Mouse (Mus musculus): ENCODE results near the gene Cbx1.
A peak's percentile ranks its signal among the peaks of the same experiment; 100 is the strongest.
"Not testable (repeated sequence)": the region's sequence is repeated elsewhere in the genome, so short reads cannot be mapped to it uniquely, and the experiment has no call there.

The Cbx1 gene

GRCm38 (mm10) chr11:96776068-96776467 is 12.9 kb upstream of the Cbx1 start:
- DNase-seq = no peak

DNA sequence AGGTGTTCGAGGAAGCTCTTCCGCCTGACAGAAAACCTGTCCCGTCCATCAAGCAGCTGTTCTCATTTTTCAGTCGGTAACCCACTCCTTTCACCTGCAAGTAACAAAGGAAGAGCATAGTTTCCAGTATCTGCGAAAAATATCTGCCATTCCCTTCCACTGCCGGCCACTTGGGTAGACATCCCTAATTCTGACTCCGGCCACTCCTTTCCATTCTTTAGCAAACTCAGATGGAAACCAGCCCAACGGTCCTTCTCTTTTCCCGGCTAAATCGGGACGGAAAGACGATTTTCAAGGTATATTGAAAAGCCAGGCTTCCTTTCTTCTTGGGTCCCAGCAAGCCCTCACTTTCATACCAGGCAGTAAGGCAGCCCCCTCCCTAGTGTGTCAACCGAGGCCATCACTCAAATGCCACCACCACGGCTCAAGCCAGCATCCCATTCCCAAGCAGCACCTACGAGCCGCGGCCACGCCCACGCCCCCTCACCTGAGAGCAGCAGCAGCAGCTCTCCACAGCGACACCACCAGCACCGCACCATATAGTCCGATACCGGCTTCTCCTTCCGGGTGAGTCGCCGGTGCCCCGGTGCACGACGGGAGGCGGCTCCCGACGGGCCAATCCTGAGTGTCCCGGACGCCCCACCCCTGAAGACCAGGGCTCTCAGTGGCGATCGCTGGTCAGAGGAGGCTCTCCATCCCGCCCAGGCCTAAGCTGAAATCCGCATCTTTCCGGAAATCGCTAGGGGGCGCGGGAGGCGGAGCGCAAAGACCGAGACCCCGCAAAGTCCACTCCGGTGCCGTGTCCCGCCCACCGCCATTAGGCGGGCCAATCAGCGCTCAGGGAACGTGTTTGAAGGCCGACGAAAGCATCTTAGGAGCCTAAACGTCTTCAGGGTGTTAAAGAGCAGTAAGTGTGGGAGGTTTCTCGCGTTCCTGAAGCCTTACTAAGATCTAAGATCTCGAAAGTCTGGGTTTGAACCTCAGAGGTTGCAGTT is 11.7 kb upstream of the Cbx1 start, which contains the start of gene Snx11:
TSS of gene Snx11 (minus strand) at position 592 of the 995 bp plus-strand sequence.
- DNase-seq = peak; percentile 100

DNA sequence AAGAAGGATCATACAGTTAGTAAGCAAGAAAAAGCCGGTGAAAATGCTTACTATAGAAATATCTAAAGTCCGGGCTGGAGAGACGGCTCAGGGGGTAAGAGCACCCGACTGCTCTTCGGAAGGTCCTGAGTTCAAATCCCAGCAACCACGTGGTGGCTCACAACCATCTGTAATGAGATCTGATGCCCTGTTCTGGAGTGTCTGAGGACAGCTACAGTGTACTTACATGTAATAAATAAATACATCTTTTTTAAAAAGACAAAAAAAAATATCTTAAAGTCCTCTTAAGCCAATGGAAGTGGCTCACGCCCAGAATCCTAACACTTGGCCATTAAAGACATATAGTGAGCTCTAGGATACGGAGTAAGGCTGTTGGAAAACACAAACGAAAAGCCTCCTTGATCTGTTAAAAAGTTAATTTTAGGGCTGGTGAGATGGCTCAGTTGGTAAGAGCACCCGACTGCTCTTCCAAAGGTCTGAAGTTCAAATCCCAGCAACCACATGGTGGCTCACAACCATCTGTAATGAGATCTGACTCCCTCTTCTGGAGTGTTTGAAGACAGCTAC is 10.8 kb upstream of the Cbx1 start:
- DNase-seq = not testable (repeated sequence)

GRCm38 (mm10) chr11:96780306-96780705 is 8.6 kb upstream of the Cbx1 start:
- DNase-seq = no peak

- no peak for DNase-seq
These were observed 7.5 kb upstream of the Cbx1 start for GRCm38 (mm10) chr11:96781425-96781824.

DNA sequence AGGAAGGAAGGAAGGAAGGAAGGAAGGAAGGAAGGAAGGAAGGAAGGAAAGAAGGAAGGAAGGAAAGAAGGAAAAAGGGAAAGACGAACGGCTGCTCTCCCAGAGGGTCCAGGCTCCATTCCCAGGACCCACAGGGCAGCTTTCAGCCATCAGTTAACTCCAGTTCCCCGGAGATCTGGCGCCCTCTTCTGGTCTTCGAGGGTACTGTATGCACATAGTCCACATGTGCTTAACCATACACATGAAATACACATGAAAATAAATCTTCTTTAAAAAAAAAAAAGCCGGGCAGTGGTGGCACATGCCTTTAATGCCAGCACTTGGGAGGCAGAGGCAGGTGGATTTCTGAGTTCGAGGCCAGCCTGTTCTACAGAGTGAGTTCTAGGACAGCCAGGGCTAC is 4.1 kb upstream of the Cbx1 start:
- DNase-seq = peak; percentile 80

DNA sequence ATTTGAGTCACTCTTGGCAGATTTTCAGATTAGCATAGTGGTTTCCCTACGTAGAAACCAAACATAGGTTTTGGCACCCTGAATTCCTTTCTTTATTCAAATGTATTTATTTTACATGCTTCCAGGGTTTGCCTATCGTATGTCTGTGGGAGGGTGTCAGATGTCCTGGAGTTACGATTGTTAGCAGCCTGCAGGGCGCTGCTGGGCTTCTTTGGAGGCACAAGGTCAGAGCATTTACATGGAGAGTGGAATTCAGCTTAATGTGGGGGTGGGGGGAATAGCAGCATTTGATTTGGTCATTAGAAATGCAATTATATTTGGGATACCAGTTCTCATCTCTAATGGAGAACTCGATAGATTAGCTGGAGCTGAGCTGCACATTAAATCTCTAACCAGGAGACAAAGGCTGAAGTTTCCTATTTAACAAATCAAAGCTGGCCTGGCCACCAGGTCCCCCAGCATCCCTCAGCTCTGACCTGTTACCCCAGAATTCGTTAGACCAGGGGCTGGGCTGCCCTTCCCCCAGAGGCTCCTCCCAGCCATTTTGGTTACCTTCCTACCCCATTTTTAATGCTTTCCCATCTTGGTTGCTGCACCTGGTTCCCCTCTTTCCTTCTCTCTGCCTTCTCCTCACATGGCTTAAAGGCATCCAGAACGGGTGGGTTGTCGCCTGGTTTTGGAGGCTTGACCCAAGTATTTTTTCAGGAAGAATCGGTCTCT is 2.0 kb upstream of the Cbx1 start:
- DNase-seq = no peak

GRCm38 (mm10) chr11:96789990-96790389 is 1.1 kb downstream of the Cbx1 start:
- DNase-seq = no peak

GRCm38 (mm10) chr11:96790681-96791080 is 1.8 kb downstream of the Cbx1 start:
- DNase-seq = no peak

DNA sequence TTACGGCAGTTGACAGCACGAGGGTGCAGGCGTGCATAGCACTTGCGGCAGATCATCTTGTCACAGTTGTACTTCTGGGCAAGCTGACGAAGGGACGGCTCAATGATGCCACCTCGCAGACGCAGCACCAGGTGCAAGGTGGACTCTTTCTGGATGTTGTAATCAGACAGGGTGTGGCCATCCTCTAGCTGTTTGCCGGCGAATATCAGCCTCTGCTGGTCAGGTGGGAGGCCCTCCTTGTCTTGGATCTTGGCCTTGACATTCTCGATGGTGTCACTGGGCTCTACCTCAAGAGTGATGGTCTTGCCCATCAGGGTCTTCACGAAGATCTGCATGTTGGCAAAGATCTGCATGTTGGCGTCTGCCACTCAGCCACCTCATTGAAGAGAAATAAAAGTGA is 6.6 kb downstream of the Cbx1 start:
- DNase-seq = no peak

DNA sequence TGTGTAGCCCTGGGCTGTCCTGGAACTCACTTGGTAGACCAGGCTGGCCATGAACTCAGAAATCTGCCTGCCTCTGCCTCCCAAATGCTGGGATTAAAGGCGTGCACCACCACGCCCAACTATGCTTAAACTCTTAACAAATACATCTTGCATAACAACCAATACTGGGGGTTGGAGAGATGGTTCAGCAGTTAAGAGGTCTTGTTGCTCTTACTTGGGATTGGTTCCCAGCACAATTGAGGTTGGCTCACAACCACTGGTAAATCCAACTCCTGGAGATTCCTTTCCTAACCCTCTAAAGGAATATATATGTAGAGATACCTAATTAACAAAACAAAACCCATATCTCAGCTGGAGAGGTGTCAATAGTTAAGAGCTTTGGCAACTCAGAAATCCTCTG is 7.2 kb downstream of the Cbx1 start:
- DNase-seq = no peak

- DNase-seq = peak; percentile 19
These were observed 7.7 kb downstream of the Cbx1 start for GRCm38 (mm10) chr11:96796586-96796985.

DNA sequence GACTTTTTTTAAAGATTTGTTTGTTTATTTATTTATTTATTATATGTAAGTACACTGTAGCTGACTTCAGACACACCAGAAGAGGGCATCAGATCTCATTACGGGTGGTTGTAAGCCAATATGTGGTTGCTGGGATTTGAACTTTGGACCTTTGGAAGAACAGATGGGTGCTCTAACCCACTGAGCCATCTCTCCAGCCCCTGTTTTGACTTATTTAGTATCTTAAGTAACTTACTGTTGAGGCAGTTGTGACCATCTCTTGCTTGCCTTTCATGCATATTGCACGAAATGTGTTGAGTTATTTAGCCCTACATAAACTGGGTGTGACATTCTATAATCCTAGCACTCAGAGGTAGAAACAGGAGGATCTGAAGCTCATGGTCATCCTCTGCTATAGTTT is 10.6 kb downstream of the Cbx1 start:
- no peak for DNase-seq

- no peak for DNase-seq
These were observed 16.7 kb downstream of the Cbx1 start for GRCm38 (mm10) chr11:96805606-96806005.

- no peak for DNase-seq
These were observed 19.1 kb downstream of the Cbx1 start for GRCm38 (mm10) chr11:96808066-96808465.

- no peak for DNase-seq
These were observed 20.8 kb downstream of the Cbx1 start for GRCm38 (mm10) chr11:96809562-96810235.

DNA sequence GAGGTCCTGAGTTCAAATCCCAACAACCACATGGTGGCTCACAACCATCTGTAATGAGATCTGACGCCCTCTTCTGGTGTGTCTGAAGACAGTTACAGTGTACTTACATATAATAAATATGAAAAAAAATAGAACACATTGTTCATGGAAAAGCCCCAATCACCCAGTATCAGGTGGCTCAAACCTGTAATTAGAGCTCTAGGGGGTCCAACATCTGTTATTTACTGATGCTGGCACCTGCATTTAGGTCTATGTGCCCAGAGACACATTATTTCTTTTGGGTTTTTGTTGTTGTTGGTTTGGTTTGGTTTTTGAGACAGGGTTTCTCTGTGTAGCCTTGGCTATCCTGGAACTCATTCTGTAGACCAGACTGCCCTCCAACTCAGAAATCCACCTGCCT is 22.3 kb downstream of the Cbx1 start:
- not testable (repeated sequence) for DNase-seq

DNA sequence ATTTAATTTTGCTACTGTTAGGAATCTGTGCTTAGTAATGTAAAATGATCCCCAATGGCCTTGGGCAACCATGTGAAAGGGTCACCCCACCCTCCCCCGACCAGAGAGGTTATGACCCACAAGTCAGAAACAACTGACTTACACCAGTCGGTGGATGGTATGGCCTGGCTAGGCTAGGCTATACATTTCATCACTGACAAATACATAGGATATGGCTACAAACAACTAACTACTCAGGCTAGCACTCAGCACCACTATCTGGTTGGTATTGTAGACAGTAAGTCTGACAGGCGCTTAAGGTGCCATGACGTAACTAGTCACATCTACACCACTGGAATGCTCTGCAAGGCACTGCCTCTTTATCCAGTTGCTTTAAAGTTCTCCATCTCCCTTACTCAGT is 24.5 kb downstream of the Cbx1 start:
- DNase-seq = no peak

DNA sequence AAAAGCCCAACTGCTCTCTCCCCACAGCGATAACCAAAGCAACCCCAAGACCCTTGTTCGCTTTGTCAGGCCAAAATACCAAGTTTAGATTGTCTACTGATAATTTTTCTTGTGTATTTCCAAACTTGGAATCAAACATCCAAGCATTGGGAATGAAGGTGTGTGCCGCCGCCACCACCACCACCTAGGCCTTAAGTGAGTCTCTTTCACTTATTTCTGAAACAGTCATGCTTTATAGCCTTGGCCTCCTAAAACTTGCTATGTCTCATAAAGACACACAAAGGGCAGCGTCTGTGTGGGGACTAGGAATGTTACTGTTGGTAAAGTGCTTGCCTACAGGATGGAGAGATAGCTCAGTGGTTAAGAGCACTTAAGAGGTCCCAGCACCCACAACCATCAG is 25.0 kb downstream of the Cbx1 start:
- no peak for DNase-seq

DNA sequence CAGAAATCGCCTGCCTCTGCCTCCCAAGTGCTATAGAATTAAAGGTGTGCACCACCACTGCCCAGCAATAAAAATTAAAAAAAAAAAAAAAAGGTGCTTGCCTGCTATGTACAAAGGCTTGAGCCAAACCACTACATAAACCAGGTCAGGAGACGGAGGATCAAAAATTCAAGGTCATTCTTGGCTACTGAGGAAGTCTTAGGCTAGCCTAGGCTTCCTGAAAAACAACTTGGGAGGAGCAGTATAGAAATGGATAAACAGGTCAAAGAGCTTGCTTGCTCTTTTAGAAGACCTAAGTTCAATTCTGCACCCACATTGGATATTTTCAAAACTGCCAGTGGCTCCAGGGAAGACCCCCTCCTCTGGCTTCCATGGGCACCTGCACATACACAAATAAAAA is 25.5 kb downstream of the Cbx1 start:
- DNase-seq = no peak

DNA sequence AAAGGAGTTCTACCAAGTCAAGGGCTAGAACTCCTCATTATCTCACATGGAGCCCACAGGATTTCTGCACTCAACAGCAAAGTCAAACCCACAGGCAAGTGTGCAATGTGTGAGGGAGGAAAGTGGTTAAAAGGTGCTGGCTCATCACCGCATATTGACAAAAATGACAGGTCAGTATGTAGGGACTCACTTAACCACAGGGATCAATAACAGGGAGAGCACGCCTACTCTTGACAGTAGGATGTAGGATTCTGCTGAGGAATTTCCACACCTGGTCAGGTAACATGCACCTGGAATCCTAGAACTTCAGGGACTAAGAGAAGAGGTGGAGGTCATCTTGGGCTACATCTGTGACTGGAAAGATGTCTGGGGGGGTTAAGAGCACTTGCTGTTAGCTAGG is 27.0 kb downstream of the Cbx1 start:
- no peak for DNase-seq

GRCm38 (mm10) chr11:96816494-96816893 is 27.6 kb downstream of the Cbx1 start:
- DNase-seq = no peak

DNA sequence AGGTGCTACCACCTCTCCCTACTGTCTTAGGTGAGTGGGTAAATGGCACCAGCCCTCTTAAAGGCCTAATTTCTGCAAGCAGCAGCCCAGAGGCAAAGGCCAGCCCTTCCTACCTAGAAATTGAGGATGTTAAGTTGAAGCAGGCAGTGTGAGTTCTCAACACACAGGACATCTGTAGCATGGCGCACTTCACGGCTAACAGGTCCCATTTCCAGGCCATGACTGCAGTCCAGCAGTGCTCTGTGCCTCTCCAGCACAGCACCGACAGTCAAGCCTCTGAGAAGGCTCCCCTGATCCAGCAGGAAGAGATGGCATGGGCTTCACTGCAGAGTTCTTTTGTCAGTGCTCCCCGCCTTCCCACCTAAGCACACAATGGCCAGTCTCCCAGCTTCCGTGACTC is 28.1 kb downstream of the Cbx1 start:
- DNase-seq = no peak

Measured in kidney, adult 9 months (tissue).